Mouse (Mus musculus): Measurements from ENCODE around the gene Plscr4. TPM values are rescaled to one million over a fixed set of nuclear protein-coding genes. Genes with fewer than 3 reads are reported as not detected.

Plscr4 gene
- polyA plus RNA-seq, 1 experiment from 2014 or later, result 3.1 TPM

DNA sequence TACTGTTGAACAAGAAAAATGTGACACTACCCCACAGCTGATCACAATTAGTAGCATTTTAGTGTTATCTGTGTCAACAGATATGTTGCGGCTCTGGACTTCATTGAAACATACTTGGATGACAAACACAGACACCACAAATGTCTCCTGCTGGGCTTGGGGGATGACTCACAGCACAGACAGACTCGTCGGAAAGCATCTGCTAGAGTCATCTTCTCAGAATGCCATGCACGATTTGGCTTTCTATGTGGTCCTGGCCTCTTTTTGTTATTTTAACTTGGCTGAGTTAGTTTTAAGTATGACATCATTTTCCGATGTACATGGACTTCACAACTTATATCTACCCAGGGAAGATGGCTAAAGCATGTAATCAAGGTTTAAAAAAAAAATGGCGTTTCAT lies 80.6 kb downstream of the Plscr4 start:
- no peak overlapping the region for H3K27ac ChIP-seq
- H3K36me3 ChIP-seq (replicated peaks; ENCODE audit: control insufficient read depth, insufficient read depth), result no peaks in the 10 kb centered on the region
- no peaks in the 10 kb centered on the region for H3K9me3 ChIP-seq (ENCODE audit: control insufficient read depth, low read length)
- H3K4me2 ChIP-seq (replicated peaks), result no peak overlapping the region
- ATAC-seq (ENCODE audit: low FRiP score) (no peak), DNase-seq (ENCODE audit: low spot score) (no peak)
- H3K4me3 ChIP-seq (replicated peaks; ENCODE audit: low read length), result no peak overlapping the region
- no peaks in the 10 kb centered on the region for H3K27me3 ChIP-seq (ENCODE audit: control insufficient read depth, insufficient read depth, low read length)
- no peak overlapping the region for H3K9ac ChIP-seq
- WGBS, result 72% methylated on average over 6 of the region's 6 CpGs
- peaks cover 3% of the 10 kb centered on the region; the same call in 1 of the 2 replicates for H3K4me1 ChIP-seq (replicated peaks; ENCODE audit: control insufficient read depth, insufficient read depth, low read length)

DNA sequence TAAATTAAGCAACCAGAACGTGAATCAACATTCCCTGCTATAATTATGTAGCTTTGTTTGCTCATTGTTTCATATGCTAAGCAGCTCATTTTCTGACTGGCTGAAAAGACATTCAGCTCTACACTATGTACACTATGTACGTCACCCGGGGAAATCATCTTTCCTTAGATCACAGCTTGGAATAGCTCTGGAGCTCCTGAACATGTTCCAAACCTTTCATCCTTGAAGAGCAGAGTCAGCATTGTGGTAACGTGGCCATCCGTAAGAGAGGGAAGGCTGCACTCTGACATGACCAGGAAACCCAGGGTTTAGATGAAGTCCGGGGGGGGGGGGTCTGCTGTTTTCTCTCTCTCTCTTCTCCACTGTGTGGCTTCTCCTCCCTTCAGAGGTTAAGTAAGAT lies 81.0 kb downstream of the Plscr4 start:
- Histone ChIP-seq H3K36me3 (replicated peaks; ENCODE audit: control insufficient read depth, insufficient read depth) (no peaks in the 10 kb centered on the region), H3K4me2 (replicated peaks) (no peak overlapping the region), H3K27ac (no peak overlapping the region), H3K27me3 (ENCODE audit: control insufficient read depth, insufficient read depth, low read length) (no peaks in the 10 kb centered on the region), H3K9me3 (ENCODE audit: control insufficient read depth, low read length) (no peaks in the 10 kb centered on the region), H3K4me3 (replicated peaks; ENCODE audit: low read length) (no peak overlapping the region), H3K4me1 (replicated peaks; ENCODE audit: control insufficient read depth, insufficient read depth, low read length) (peaks cover 6% of the 10 kb centered on the region; the same call in 1 of the 2 replicates), H3K9ac (no peak overlapping the region)
- DNase-seq (ENCODE audit: low spot score) (no peak), ATAC-seq (ENCODE audit: low FRiP score) (no peak)
- 54% methylated on average over 6 of the region's 6 CpGs for WGBS

Other genes starting within 250 kb of the Plscr4 start
- 8.3 and 8.4 TPM in 2 replicates for gene Plscr1, start 207.6 kb upstream of the Plscr4 start, polyA plus RNA-seq (2014; fragmentation: Nextera tagmentation; extraction: Ambion mirVana)
- 0.61 and 0.71 TPM in 2 replicates for gene Plscr2, start 181.8 kb upstream of the Plscr4 start, polyA plus RNA-seq (2014; fragmentation: Nextera tagmentation; extraction: Ambion mirVana)
- not detected in 2 replicates for gene 1700057G04Rik, start 148.0 kb upstream of the Plscr4 start, polyA plus RNA-seq (2014; fragmentation: Nextera tagmentation; extraction: Ambion mirVana)
- 14.9 and 17.2 TPM in 2 replicates for gene Plod2, start 84.8 kb downstream of the Plscr4 start, polyA plus RNA-seq (2014; fragmentation: Nextera tagmentation; extraction: Ambion mirVana)